Mouse (Mus musculus) lung, adult 2 months (tissue): ENCODE results near the gene Atp6v1g3. TPM values are rescaled to one million over a fixed set of nuclear protein-coding genes. Genes with fewer than 3 reads are reported as not detected.

Experiments used
- DNase-seq: peaks from one replicate; pipeline ENCODE4 v3.0.0; 2022
- H3K4me1 ChIP-seq: fragments of 200-500 bp; 2 replicates; pipeline ENCODE4 v1.6.1; 2011; ENCODE audit warnings: low read length; ENCODE audit not compliant: control insufficient read depth, insufficient read depth
- H3K4me3 ChIP-seq: fragments of 200-500 bp; replicated peaks from 2 replicates; pipeline ENCODE3; 2011; ENCODE audit warnings: low read depth, mild to moderate bottlenecking, control low read depth, low read length; ENCODE audit errors: extremely low read depth
- CTCF ChIP-seq: fragments of 200-500 bp; IDR thresholded peaks from 2 replicates; pipeline ENCODE4 v1.5.1; 2011; ENCODE audit warnings: mild to moderate bottlenecking, low read length, control low read depth; ENCODE audit not compliant: insufficient read depth
- POLR2A ChIP-seq: fragments of 200-500 bp; IDR thresholded peaks from 2 replicates; pipeline ENCODE4 v1.6.1; 2011; ENCODE audit warnings: low read depth, mild to moderate bottlenecking, control low read depth, low read length, borderline replicate concordance; ENCODE audit errors: extremely low read depth
- WGBS: fragments of 180-500 bp; shearing (Covaris S2); methylation state at CpG from one replicate; pipeline ENCODE4 v1.1.7; 2018; 5-methylcytosine and 5-hydroxymethylcytosine counted together
- polyA plus RNA-seq: library from polyadenylated mRNA; depleted of rRNA; stranded (reverse); fragments of >200 nt; gene quantifications from 2 replicates; pipeline ENCODE4 v1.2.3, GENCODE M21; 2012

The Atp6v1g3 gene
- polyA plus RNA-seq, 1 experiment = not detected

GRCm38 (mm10) chr1:138287665-138288064 is 14.1 kb downstream of the Atp6v1g3 start:
- DNase-seq = no peak
- Histone ChIP-seq H3K4me1 (no peaks in the 10 kb centered on the region; the same call in 1 of the 2 replicates), H3K4me3 (no peak overlapping the region)
- WGBS = 92% methylated on average over 4 of the region's 4 CpGs
- no peak for TF ChIP-seq POLR2A
- no peak for TF ChIP-seq CTCF

- no peak for TF ChIP-seq POLR2A
- TF ChIP-seq CTCF = no peak
- 63% methylated on average over 1 of the region's 1 CpGs for WGBS
- no peak for DNase-seq
- no peak overlapping the region for H3K4me3 ChIP-seq
- H3K4me1 ChIP-seq = no peaks in the 10 kb centered on the region; the same call in 1 of the 2 replicates
These were observed 15.2 kb downstream of the Atp6v1g3 start for GRCm38 (mm10) chr1:138288721-138289120.

- DNase-seq = no peak
- TF ChIP-seq POLR2A = no peak
- TF ChIP-seq CTCF = no peak
- H3K4me3 ChIP-seq = no peak overlapping the region
- 49% methylated on average over 7 of the region's 7 CpGs for WGBS
- H3K4me1 ChIP-seq = no peaks in the 10 kb centered on the region; the same call in 1 of the 2 replicates
These were observed 16.2 kb downstream of the Atp6v1g3 start for GRCm38 (mm10) chr1:138289455-138290425.

GRCm38 (mm10) chr1:138291463-138291862 is 17.9 kb downstream of the Atp6v1g3 start:
- Histone ChIP-seq H3K4me3 (no peak overlapping the region), H3K4me1 (no peaks in the 10 kb centered on the region; the same call in 1 of the 2 replicates)
- TF ChIP-seq POLR2A (no peak), CTCF (no peak)
- WGBS = 52% methylated on average over 5 of the region's 5 CpGs
- DNase-seq = no peak

GRCm38 (mm10) chr1:138294487-138294886 is 20.9 kb downstream of the Atp6v1g3 start:
- WGBS = 76% methylated on average over 5 of the region's 5 CpGs
- Histone ChIP-seq H3K4me3 (no peak overlapping the region), H3K4me1 (no peaks in the 10 kb centered on the region; the same call in 1 of the 2 replicates)
- no peak for DNase-seq
- TF ChIP-seq CTCF = no peak
- TF ChIP-seq POLR2A = no peak

GRCm38 (mm10) chr1:138298156-138298555 is 24.6 kb downstream of the Atp6v1g3 start:
- TF ChIP-seq POLR2A (no peak), CTCF (no peak)
- no peak overlapping the region for H3K4me3 ChIP-seq
- no peaks in the 10 kb centered on the region; the same call in 1 of the 2 replicates for H3K4me1 ChIP-seq
- WGBS = 63% methylated on average over 2 of the region's 2 CpGs
- DNase-seq = no peak

GRCm38 (mm10) chr1:138299576-138299975 is 26.0 kb downstream of the Atp6v1g3 start:
- DNase-seq = no peak
- WGBS = 60% methylated on average over 4 of the region's 4 CpGs
- Histone ChIP-seq H3K4me1 (peaks cover 3% of the 10 kb centered on the region; the same call in 1 of the 2 replicates), H3K4me3 (no peak overlapping the region)
- TF ChIP-seq CTCF = no peak

- TF ChIP-seq POLR2A = no peak
- no peak for TF ChIP-seq CTCF
- no peak for DNase-seq
- 61% methylated on average over 5 of the region's 5 CpGs for WGBS
- Histone ChIP-seq H3K4me3 (no peak overlapping the region), H3K4me1 (peaks cover 4% of the 10 kb centered on the region; the same call in 1 of the 2 replicates)
These were observed 28.4 kb downstream of the Atp6v1g3 start for GRCm38 (mm10) chr1:138301920-138302319.

- Histone ChIP-seq H3K4me1 (peaks cover 4% of the 10 kb centered on the region; the same call in 1 of the 2 replicates), H3K4me3 (no peak overlapping the region)
- TF ChIP-seq POLR2A (no peak), CTCF (no peak)
- 77% methylated on average over 2 of the region's 2 CpGs for WGBS
- DNase-seq = no peak
These were observed 29.2 kb downstream of the Atp6v1g3 start for GRCm38 (mm10) chr1:138302756-138303155.
